Mouse (Mus musculus) liver, embryonic 14 days (tissue): ENCODE data around the gene Armcx2. TPM values are rescaled to one million over a fixed set of nuclear protein-coding genes. Genes with fewer than 3 reads are reported as not detected.

Experiments
- polyA plus RNA-seq: library from polyadenylated mRNA; depleted of rRNA; stranded (reverse); fragments of >200 nt; gene quantifications from 2 replicates; pipeline ENCODE4 v1.2.3, GENCODE M21; 2012; rRNA removed

Gene Armcx2
- 7.9 and 8.5 TPM in 2 replicates for polyA plus RNA-seq

GRCm38 (mm10) chrX:134808755-134809224 is at the start of gene Armcx2:
Armcx2 (minus strand) TSS chrX:134809221.

GRCm38 (mm10) chrX:134756434-134757292 is 52.4 kb downstream of the Armcx2 start, which contains the start of gene Armcx3:
Armcx3 (plus strand) TSS chrX:134756595.

Other genes with a start within 250 kb of the Armcx2 start
- 16.2 and 17.7 TPM in 2 replicates for gene Btk, start 225.7 kb downstream of the Armcx2 start, polyA plus RNA-seq
- 1,340 and 1,382 TPM in 2 replicates for gene Rpl36a, start 223.6 kb downstream of the Armcx2 start, polyA plus RNA-seq
- gene Gla, start 208.1 kb downstream of the Armcx2 start, polyA plus RNA-seq, result 1.8 and 2.1 TPM in 2 replicates
- gene Hnrnph2, start 208.0 kb downstream of the Armcx2 start, polyA plus RNA-seq, result 53.3 and 57.9 TPM in 2 replicates
- 1.4 and 1.6 TPM in 2 replicates for gene Armcx4, start 122.7 kb downstream of the Armcx2 start, polyA plus RNA-seq
- gene Armcx1, start 91.3 kb downstream of the Armcx2 start, polyA plus RNA-seq, result 5.3 and 5.5 TPM in 2 replicates
- gene Armcx6, start 57.8 kb downstream of the Armcx2 start, polyA plus RNA-seq, result 5.3 and 6.1 TPM in 2 replicates
- gene Armcx3, start 52.6 kb downstream of the Armcx2 start, polyA plus RNA-seq, result 9.8 and 10.3 TPM in 2 replicates
- gene Nxf2, start 155.5 kb upstream of the Armcx2 start, polyA plus RNA-seq, result 0.07 and 0.08 TPM in 2 replicates
- gene Zmat1, start 200.0 kb upstream of the Armcx2 start, polyA plus RNA-seq, result 0.37 and 0.73 TPM in 2 replicates